Mouse (Mus musculus) heart, adult 2 months (tissue): ENCODE results near the gene Evi5l. TPM values are rescaled to one million over a fixed set of nuclear protein-coding genes. Genes with fewer than 3 reads are reported as not detected.

Experiments
- DNase-seq, 2 experiments: peaks; one replicate each; pipeline ENCODE4 v3.0.0; 2021
- H3K27ac ChIP-seq: fragments of 200-600 bp; 2 replicates; pipeline ENCODE4 v1.8.1; 2022
- H3K27me3 ChIP-seq: fragments of 200-500 bp; 2 replicates; pipeline ENCODE4 v1.6.1; 2012; ENCODE audit warnings: mild to moderate bottlenecking, low read length, inconsistent platforms, mixed read lengths; ENCODE audit not compliant: control insufficient read depth, insufficient read depth
- H3K36me3 ChIP-seq: fragments of 200-500 bp; 2 replicates; pipeline ENCODE4 v1.6.1; 2012; ENCODE audit warnings: low read length, inconsistent platforms; ENCODE audit not compliant: control insufficient read depth, insufficient read depth
- H3K4me1 ChIP-seq: fragments of 200-500 bp; 2 replicates; pipeline ENCODE4 v1.6.1; 2011; ENCODE audit warnings: low read length; ENCODE audit not compliant: control insufficient read depth, insufficient read depth
- H3K4me3 ChIP-seq: fragments of 200-600 bp; 2 replicates; pipeline ENCODE4 v1.8.1; 2022
- H3K79me2 ChIP-seq: fragments of 200-500 bp; replicated peaks from 2 replicates; pipeline ENCODE4 v1.6.1; 2012; ENCODE audit warnings: mild to moderate bottlenecking, inconsistent platforms, low read length, moderate library complexity, mixed read lengths; ENCODE audit not compliant: control insufficient read depth, insufficient read depth
- H3K9ac ChIP-seq: fragments of 200-500 bp; 2 replicates; pipeline ENCODE4 v1.6.1; 2012; ENCODE audit warnings: low read depth, mild to moderate bottlenecking, control low read depth, inconsistent platforms, low read length, mixed read lengths
- CTCF ChIP-seq: fragments of 200-600 bp; IDR thresholded peaks from 2 replicates; pipeline ENCODE4 v1.8.1; 2022; ENCODE audit warnings: antibody characterized with exemption, mild to moderate bottlenecking, moderate library complexity
- EP300 ChIP-seq: fragments of 200-500 bp; IDR thresholded peaks from 2 replicates; pipeline ENCODE4 v1.6.1; 2011; ENCODE audit warnings: low read depth, low read length, control low read depth; ENCODE audit not compliant: insufficient read depth
- POLR2A ChIP-seq: fragments of 200-500 bp; IDR thresholded peaks from 2 replicates; pipeline ENCODE4 v1.6.1; 2011; ENCODE audit warnings: mild to moderate bottlenecking, low read depth, low read length, control low read depth; ENCODE audit not compliant: insufficient read depth
- WGBS: fragments of 180-500 bp; shearing (Covaris S2); methylation state at CpG from one replicate; pipeline ENCODE4 v1.1.7; 2018; 5-methylcytosine and 5-hydroxymethylcytosine counted together
- intact Hi-C: fragments of 180-260 bp; cut with DNase I; formaldehyde crosslinking; loops from one replicate; pipeline ENCODE4 v1.15.1; 2025
- polyA plus RNA-seq: library from polyadenylated mRNA; depleted of rRNA; stranded (reverse); fragments of >200 nt; gene quantifications from 2 replicates; pipeline ENCODE4 v1.2.3, GENCODE M21; 2012
- total RNA-seq, 2 experiments: library from RNA; stranded (reverse); gene quantifications; 2 replicates each; pipeline ENCODE4 v1.2.3; 2021

Gene Evi5l
- total and polyA plus RNA-seq, 3 experiments, result 20.2 to 22.3 (median 20.6) TPM

DNA sequence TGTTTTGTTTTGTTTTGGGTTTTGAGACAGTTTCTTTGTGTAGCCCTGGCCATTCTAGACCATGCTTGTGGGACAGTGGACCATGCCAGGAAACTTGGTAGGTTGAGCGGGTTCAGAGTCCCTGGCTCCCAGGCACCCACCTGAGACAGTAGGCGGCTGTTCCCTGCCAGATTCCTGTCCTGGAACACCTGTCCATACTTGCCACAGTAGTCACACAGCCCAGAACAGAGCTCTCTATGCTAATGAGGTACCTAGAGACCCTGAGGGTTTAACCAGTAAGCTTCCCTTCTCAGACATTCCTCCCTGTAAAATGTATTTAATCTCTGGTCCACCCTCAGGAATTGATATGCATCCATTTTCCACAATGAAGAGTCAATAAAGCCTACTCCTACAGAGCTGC is 7.7 kb downstream of the Evi5l start:
- TF ChIP-seq EP300, result no peak
- no peak for TF ChIP-seq CTCF
- no peak for TF ChIP-seq POLR2A
- WGBS, result 88% methylated on average over 2 of the region's 2 CpGs

DNA sequence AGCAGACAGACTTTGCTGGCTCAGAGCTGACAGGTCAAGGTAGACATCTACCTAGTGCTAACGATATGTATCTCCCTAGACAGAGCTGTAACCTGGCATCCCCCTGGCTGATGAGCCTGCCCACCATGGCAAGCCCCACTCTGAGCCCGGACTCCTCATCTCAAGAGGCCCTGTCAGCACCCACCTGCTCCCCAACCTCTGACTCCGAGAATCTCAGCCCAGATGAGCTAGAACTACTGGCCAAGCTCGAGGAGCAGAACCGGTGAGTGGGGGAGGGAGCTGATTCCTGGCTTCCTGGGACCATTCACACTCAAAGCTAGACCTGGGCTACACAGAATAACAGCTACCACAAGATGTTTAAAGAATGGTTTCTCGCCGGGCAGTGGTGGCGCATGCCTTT is 17.0 kb downstream of the Evi5l start:
- WGBS, result 84% methylated on average over 8 of the region's 8 CpGs
- H3K79me2 ChIP-seq, result no peaks in the 10 kb centered on the region

More for the DNA sequence above, 7.7 kb downstream of the Evi5l start:
- Histone ChIP-seq H3K79me2 (no peaks in the 10 kb centered on the region), H3K27ac (no peak overlapping the region), H3K9ac (no peak overlapping the region), H3K4me3 (no peak overlapping the region), H3K4me1 (no peaks in the 10 kb centered on the region), H3K27me3 (no peaks in the 10 kb centered on the region), H3K36me3 (no peaks in the 10 kb centered on the region)
- intact Hi-C loops, result no loop called here
- DNase-seq, result no peak

DNA sequence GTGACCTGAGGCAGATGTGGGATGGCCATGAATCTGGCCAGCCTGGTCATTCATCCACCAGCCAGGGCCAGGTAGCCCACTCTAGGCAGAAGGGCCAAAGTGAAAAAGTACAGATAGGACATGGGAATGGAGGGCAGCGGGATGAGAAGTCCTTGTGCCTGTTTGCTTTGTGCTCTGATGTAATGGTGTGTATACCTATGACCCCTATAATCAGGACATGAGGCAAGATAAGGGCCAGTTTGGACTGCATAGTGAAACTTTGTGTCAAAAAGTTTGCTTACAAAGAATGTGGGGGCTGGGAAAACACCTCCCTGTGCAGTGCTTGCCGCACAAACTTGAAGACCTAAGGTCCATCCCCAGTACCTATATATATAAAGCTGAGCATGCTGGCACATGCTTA is 19.8 kb downstream of the Evi5l start:
- DNase-seq, result no peak
- no peaks in the 10 kb centered on the region for H3K79me2 ChIP-seq
- H3K4me1 ChIP-seq, result no peaks in the 10 kb centered on the region
- no peak overlapping the region for H3K4me3 ChIP-seq
- H3K36me3 ChIP-seq, result no peaks in the 10 kb centered on the region
- H3K27ac ChIP-seq, result no peak overlapping the region
- H3K27me3 ChIP-seq, result no peaks in the 10 kb centered on the region
- TF ChIP-seq EP300, result no peak
- no peak for TF ChIP-seq POLR2A
- no peak for TF ChIP-seq CTCF
- WGBS, result 98% methylated on average over 2 of the region's 2 CpGs
- H3K9ac ChIP-seq, result no peak overlapping the region
- intact Hi-C loops, result no loop called here

More for the DNA sequence above, 17.0 kb downstream of the Evi5l start:
- TF ChIP-seq POLR2A (no peak), CTCF (no peak), EP300 (no peak)
- Histone ChIP-seq H3K27me3 (no peaks in the 10 kb centered on the region), H3K4me3 (no peak overlapping the region), H3K36me3 (no peaks in the 10 kb centered on the region), H3K9ac (no peak overlapping the region), H3K4me1 (no peaks in the 10 kb centered on the region), H3K27ac (no peak overlapping the region)
- DNase-seq, result no peak
- intact Hi-C loops, result no loop called here

DNA sequence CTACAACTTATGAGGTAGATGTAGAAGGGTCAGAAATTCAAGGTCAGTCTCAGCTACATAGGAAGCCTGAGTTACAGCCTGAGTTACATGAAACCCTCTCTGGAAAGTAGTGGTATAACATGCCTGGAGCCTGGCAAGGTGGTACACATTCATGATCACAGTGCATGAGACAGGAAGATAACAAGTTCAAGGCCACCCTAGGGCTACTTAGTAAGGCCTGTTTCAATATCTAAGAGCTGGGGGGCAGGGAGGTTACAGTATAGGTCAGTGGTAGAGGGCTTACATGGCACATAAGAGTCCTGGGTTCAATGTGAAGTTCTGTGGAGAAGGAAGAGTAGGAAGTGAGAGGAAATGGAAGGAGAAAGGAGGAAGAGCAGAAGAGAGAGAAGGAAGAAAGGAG is 22.2 kb downstream of the Evi5l start:
- Histone ChIP-seq H3K9ac (no peak overlapping the region), H3K4me1 (peaks cover 1% of the 10 kb centered on the region), H3K36me3 (no peaks in the 10 kb centered on the region), H3K4me3 (no peak overlapping the region), H3K27ac (no peak overlapping the region), H3K79me2 (no peaks in the 10 kb centered on the region), H3K27me3 (no peaks in the 10 kb centered on the region)
- DNase-seq, result no peak
- TF ChIP-seq EP300 (no peak), POLR2A (no peak), CTCF (no peak)
- intact Hi-C loops, result no loop called here

DNA sequence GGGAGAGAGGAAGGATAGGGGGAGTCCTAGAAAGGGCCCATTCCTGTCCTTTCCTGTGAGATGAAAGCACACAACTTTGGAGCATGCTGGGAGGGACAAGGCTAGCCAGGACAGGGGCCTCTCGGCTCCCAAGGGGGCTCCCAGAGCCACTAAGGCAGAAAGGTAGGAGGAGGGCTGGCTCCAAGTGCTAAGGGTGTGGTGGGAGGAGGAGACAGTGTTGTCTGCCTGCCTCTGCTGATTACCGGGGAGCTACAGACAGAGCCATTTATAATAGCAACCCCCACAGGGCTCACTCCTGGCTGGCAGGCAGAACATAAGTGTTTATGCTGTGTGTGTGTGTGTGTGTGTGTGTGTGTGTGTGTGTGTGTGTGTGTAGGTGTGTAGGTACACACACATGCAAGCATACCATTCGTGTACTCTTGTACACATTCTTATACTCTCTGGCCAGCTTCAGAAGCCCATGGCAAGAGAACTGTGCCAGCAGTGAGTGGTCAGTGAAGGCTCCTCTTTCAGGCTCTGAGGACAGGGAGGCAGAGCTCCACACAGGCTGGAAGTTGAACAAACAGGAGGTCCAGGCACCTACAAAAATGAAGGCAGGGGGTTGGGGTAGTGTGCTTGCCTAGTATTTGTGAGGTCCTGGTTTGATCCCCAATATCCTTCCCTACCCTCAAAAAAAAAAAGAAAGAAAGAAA is 22.8 kb downstream of the Evi5l start:
- no peak overlapping the region for H3K9ac ChIP-seq
- no peak for TF ChIP-seq EP300
- TF ChIP-seq POLR2A, result no peak
- TF ChIP-seq CTCF, result no peak
- no peak overlapping the region for H3K4me3 ChIP-seq
- H3K79me2 ChIP-seq, result no peaks in the 10 kb centered on the region
- no peak overlapping the region for H3K27ac ChIP-seq
- H3K4me1 ChIP-seq, result peaks cover 1% of the 10 kb centered on the region
- no peaks in the 10 kb centered on the region for H3K27me3 ChIP-seq
- 51% methylated on average over 3 of the region's 3 CpGs for WGBS
- intact Hi-C loops, result no loop called here
- no peak for DNase-seq
- no peaks in the 10 kb centered on the region for H3K36me3 ChIP-seq

DNA sequence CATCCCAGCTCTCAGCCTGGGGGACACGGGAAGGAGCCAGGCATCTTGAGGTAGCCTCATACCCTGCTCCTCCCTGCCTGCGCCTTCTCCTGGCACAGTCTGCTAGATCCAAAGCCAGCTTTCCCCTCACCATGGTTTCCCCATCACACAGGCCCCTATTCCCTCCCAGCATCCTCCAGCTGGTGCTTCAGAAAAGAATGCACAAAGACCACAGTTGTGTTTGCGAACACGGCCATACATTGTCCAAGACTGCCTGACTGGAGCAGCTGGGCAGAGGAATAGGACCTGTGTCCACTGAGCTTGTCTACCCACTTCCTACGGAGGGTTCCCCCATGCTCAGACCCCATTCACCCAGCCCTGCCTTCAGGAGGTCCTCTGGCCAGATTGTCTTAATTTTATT is 25.9 kb downstream of the Evi5l start:
- no peak for DNase-seq
- peaks cover 1% of the 10 kb centered on the region for H3K4me1 ChIP-seq
- intact Hi-C loops, result loop anchor here (5.0 kb wide), 4 partner anchors 45 to 180 kb away; partner anchors contain the start of genes Gm49320, Map2k7 and Snapc2
- no peak overlapping the region for H3K27ac ChIP-seq
- H3K9ac ChIP-seq, result no peak overlapping the region
- H3K79me2 ChIP-seq, result no peaks in the 10 kb centered on the region
- WGBS, result 75% methylated on average over 5 of the region's 5 CpGs
- H3K27me3 ChIP-seq, result no peaks in the 10 kb centered on the region
- no peak overlapping the region for H3K4me3 ChIP-seq
- TF ChIP-seq CTCF (no peak), POLR2A (no peak), EP300 (no peak)
- no peaks in the 10 kb centered on the region for H3K36me3 ChIP-seq
